Mouse (Mus musculus) naive thymus-derived CD4-positive, alpha-beta T cell, adult 2 months (primary cell): Measurements from ENCODE around the gene Wdr35.

Source experiments
- DNase-seq: peaks from one replicate; pipeline ENCODE4 v3.0.0-alpha.2; 2011; ENCODE audit warnings: low read depth

Wdr35 gene

DNA sequence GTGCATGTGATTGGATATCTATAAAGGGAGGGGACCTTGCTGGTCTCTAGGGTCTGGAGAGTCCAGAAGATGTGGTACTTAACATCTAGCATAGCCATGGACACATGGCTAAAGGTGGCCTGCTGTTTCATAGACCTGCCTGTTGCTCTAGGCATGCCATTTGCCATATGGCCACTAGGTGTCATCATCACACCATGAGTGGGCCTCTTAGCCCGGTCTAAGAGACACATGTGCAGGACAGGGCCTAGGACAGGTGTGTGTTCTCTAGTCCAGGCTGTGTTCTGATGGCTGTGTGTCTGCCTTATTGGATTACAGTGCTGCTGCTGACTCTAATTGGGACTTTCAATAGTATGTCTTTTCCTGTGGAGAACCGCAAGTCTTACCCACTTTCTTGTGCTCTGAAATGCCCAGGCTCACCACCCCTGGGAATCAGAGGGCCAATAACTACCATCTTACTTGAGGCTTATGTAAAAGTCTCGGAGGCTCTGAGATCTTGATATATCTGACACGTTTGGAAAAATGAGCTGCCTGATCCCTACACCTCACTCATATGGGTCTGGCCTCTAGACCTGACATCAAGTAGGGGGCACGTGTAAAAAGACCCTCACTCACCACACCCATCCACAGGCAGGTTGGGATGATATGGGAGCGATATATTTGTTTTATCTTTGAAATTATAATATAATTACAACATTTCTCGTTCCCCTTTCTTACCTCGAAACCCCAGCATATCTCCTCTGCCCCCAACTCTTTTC, 78.6 kb downstream of the Wdr35 start:
- peak; percentile 78 for DNase-seq

DNA sequence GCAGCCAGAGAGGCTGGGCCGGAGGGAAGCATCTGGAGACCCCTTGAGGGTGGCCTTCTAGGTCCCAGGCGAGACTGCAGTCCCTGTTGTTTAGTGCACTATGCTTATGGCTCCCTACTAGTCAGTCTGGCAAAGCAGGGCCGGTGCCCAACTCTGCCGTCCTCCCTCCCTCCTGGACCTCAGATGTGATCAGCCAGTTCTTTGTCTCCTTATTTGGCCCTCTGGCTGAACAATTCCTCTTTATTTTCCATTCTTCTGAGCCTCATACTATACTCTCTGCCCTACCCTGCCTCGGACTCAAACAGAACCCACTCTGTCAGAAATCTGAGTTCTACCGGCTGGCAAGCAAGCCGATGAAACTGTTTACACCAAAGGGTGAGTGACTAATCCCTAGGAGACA, 79.7 kb downstream of the Wdr35 start:
- no peak for DNase-seq

DNA sequence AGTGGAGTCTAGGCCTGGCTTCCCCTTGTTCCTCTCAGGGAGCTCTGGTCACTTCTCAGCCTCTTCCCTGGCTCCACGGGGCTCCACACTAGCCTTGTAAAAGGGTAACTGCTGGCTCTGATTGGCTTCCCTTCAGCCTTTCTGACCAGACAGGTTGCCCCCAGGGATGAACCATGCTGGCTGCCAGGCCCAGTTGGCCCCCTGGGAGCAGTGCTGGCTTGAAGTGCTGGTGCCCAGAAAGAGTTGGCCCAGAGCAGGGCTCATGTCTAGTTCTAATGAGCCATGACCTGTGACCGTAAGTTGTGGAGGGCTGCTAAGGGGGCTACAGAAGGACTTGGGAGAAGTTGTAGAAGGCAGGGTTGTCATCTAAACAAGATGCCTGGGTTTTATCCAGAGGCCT, 80.3 kb downstream of the Wdr35 start:
- no peak for DNase-seq

DNA sequence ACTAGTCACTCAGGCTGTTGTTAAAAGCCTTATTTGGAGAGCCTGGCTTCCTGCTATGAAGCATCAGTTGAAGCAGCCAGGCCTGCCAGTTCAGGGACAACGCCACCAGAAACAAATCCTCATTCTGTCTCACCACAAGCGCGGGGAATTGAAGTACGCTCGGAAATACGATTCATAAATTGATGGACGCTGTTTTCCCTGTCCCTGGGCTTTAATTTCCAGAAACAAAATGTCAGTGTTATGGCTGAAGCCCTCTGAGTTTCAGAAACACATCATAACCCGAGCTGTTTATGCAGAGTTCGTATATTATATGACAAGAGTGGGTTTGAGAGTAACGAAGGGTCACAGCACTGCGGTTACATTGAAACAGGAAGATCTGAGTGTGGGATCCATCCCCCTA, 81.6 kb downstream of the Wdr35 start:
- DNase-seq, result no peak

DNA sequence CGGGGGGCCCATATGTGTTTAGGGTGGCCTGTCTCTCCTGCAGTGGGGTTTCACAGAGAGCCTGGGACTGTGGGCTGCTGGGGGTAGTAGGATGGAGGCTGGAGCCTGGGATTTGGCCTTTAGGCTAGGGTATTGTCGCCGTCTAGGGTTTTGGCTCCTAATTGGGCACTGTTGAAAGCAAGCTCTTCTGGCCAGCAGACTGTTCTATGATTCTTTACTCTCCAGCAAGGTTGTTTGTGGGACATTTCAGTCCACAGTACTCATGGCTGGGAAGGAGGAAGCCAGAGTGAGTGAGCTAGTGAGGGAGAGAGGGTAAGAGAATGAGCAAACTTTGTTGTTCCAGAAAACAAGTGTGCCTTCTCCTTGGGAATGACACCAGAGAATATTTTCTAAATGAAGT, 85.8 kb downstream of the Wdr35 start:
- no peak for DNase-seq

DNA sequence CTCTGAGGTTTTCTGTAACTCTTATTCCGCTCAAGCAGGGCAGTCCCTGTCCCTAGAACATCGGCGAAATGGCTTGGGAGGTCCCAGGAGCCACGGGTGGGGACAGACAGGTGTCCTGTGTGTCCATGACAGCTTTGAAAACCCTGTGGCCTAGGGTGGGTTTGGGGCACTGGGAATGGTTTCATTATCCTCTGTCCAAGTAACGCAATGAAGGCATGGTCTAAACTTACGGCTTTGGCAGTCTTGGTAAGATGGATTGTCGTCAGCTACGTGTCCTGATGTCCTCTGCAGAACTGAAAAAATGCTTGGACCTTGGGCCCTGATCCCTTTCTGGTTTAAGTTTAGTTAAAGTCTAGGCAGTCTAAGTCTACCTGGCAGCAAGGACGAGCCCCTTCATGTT, 86.3 kb downstream of the Wdr35 start:
- no peak for DNase-seq

DNA sequence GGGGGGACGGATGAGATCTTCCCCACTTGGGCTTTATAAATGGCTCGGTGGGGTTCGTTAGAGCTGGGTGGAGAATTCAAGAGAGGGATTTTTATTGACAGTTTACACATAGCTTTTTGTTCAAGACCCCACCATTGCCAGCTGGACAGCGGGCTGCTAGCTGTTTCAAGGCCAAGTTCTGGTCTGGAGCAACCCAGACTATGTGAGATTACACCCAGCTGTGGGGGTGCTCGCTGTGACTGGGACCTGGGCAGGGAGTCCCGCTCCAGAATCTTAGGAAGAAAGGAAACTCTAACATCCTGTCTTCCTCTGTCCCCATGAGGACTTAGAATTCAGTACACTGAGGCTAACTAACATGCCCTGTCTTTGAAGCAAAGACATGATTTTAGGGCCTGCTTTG, 89.9 kb downstream of the Wdr35 start:
- no peak for DNase-seq

DNA sequence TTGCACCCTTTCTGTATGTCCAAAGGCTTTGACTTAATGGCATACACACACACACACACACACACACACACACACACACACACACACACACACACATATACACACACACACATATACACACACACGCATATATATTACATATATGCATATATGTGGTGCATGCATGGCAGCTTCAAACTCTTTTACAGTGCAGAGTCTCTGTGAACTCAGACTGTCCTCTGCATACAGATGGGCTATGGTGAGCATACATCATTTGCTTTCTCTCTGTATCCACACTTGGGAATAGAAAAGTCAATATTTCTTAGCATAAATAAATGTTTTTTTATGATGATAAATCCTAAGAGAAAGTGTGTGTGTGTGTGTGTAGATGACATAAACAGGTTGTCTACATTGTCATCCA, 97.4 kb downstream of the Wdr35 start:
- DNase-seq, result no peak

DNA sequence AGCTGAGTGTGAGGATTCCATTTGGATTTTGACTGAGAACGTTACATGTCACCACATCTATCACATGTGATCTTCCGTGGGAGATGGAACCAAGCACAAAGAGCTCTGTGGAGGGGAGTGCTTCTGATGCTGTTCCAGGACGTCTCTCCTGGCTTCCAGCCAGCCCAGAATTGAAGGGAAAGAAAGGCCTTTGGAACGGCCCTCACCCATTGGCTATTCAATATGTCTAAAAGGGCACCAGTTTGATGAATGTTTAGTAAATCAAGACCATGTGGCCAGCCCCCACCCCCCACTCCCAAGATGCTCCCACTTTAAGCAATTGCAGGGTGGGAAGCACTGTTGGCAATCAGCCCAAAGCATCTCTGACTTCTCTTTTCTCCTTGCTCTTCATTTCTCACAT, 97.8 kb downstream of the Wdr35 start:
- DNase-seq, result no peak

DNA sequence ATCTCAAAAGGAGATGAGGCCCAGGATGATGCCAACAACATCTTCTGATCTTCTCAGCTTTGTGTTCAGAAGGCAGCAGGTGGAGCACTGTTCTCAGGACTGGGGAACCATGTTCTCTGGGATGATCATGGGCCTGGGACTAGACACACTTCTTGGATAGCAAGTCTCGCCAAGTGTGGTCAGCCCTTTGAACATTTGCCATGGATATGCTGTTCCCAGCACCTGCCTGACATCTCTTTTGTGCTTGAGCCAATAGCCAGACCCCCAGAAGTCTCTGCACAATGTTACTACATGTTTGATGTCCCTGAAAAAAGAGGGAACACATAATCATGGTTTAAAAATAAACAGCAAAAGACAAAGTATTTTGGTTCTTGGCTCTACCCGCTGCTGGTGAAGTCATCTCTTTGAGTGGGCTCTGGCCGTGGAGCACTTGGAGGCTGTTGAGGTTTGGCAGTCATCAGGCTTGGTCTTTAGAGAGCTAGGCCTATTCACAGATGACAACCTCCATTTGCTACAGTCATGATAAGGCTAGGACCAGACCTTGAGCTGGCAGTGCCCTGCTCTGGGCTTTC, 103.9 kb downstream of the Wdr35 start:
- DNase-seq, result no peak
